ENCODE assay signal across 28 mouse cellular contexts in the genomic region with DNA sequence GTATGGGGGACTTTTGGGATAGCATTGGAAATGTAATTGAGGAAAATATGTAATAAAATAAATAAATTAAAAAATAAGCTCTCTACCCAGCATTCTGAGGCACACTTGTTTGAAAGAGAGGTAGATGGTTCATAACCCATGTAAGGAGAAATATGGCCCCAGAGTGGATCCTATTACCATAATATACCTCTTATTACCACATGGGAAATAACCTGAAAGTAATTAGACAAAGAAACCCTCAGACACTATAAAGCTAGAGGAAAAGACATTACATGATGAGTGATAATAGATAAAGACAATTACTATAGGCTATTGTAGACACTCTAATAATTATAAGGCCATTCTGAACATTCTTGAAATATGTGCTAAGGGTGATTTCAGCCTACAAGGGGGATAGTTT.
"Had no signal": no experiment of that assay in that cellular context is flagged by ENCODE, and none has a peak within 500 bp of the region (broad histone marks: within the 10 kb centered on the region; RNA-seq: fewer than 3 reads in every experiment).

No protein-coding gene starts in this region.

- H3K4me3 ChIP-seq: embryonic facial prominence, embryonic 10.5 days; embryonic facial prominence, embryonic 12.5 days; embryonic facial prominence, embryonic 13.5 days; embryonic facial prominence, embryonic 15.5 days; erythroblast, embryonic 14.5 days; forebrain, embryonic 10.5 days; forebrain, embryonic 12.5 days; forebrain, embryonic 13.5 days; forebrain, embryonic 15.5 days; gastrocnemius, adult 2 months had no signal

- H3K27me3 ChIP-seq: embryonic facial prominence, embryonic 12.5 days; embryonic facial prominence, embryonic 13.5 days; embryonic facial prominence, embryonic 15.5 days; forebrain, embryonic 12.5 days; forebrain, embryonic 13.5 days; forebrain, embryonic 15.5 days had no signal

- H3K27ac ChIP-seq: embryonic facial prominence, embryonic 10.5 days; embryonic facial prominence, embryonic 12.5 days; embryonic facial prominence, embryonic 13.5 days; embryonic facial prominence, embryonic 15.5 days; forebrain, embryonic 10.5 days; forebrain, embryonic 12.5 days; forebrain, embryonic 13.5 days; forebrain, embryonic 15.5 days; gastrocnemius, adult 2 months had no signal

- H3K36me3 ChIP-seq: embryonic facial prominence, embryonic 10.5 days; embryonic facial prominence, embryonic 12.5 days; embryonic facial prominence, embryonic 13.5 days; embryonic facial prominence, embryonic 15.5 days; forebrain, embryonic 10.5 days; forebrain, embryonic 12.5 days; forebrain, embryonic 15.5 days had no signal

- H3K4me1 ChIP-seq: embryonic facial prominence, embryonic 10.5 days; embryonic facial prominence, embryonic 12.5 days; embryonic facial prominence, embryonic 13.5 days; embryonic facial prominence, embryonic 15.5 days; forebrain, embryonic 10.5 days; forebrain, embryonic 12.5 days; forebrain, embryonic 13.5 days; forebrain, embryonic 15.5 days had no signal

- DNase-seq: cerebellum, adult 2 months; cerebellum, adult 8-10 months; cerebellum, adult 9-10 months; cerebellum, adult 9-11 months; cerebellum, postnatal 10 days; cerebellum, postnatal 14 days; cerebellum, postnatal 25 days; cerebellum, postnatal 36 days; embryo, embryonic 11 days; forebrain, postnatal 0 days; gastrocnemius, adult 2 months; gastrocnemius, postnatal 10 days; gastrocnemius, postnatal 14 days; gastrocnemius, postnatal 25 days; gastrocnemius, postnatal 36 days; heart, adult 11 months; heart, adult 18-20 months had no signal

- H3K9me3 ChIP-seq: embryonic facial prominence, embryonic 10.5 days; embryonic facial prominence, embryonic 12.5 days; embryonic facial prominence, embryonic 13.5 days; embryonic facial prominence, embryonic 15.5 days; forebrain, embryonic 10.5 days; forebrain, embryonic 12.5 days; forebrain, embryonic 13.5 days; forebrain, embryonic 15.5 days had no signal

- H3K9ac ChIP-seq: embryonic facial prominence, embryonic 12.5 days; embryonic facial prominence, embryonic 13.5 days; embryonic facial prominence, embryonic 15.5 days; forebrain, embryonic 12.5 days; forebrain, embryonic 13.5 days; forebrain, embryonic 15.5 days; forebrain, postnatal 0 days had no signal

- ATAC-seq: forebrain, embryonic 13.5 days; forebrain, embryonic 14.5 days; forebrain, embryonic 15.5 days; forebrain, embryonic 16.5 days; forebrain, postnatal 0 days had no signal

- H3K4me2 ChIP-seq: embryonic facial prominence, embryonic 12.5 days; embryonic facial prominence, embryonic 13.5 days; embryonic facial prominence, embryonic 15.5 days; forebrain, embryonic 12.5 days; forebrain, embryonic 13.5 days; forebrain, embryonic 15.5 days had no signal
